Mouse (Mus musculus): Measurements from ENCODE around the gene Ngrn. TPM values are rescaled to one million over a fixed set of nuclear protein-coding genes. Genes with fewer than 3 reads are reported as not detected.

The Ngrn gene
- total RNA-seq (2018; cell fraction: chromatin; rRNA removed): 10 to 100 TPM in 12 of 26 experiments, 1 to 10 TPM in 14; 2.3 to 23.4 (median 9.6) TPM
- total RNA-seq (2018; cell fraction: cytosol; rRNA removed): 10 to 100 TPM in 21 of 26 experiments, 1 to 10 TPM in 5; 5.1 to 21.2 (median 16.8) TPM
- 10 to 100 TPM in 15 of 26 experiments, 1 to 10 TPM in 11; 3.8 to 32.0 (median 13.5) TPM for total RNA-seq (2018; cell fraction: nucleus; rRNA removed)
- polyA plus RNA-seq (2018): 10.5 to 19.3 TPM (median 14.7 TPM) in 3 replicates

- Histone ChIP-seq H3K27ac (peak within 1 kb of the TSS; percentile 46), H3K79me2 (ENCODE audit: inconsistent target) (peaks cover 29% of the 10 kb centered on the region), H3K4me3 (ENCODE audit: inconsistent target) (peak within 1 kb of the TSS; percentile 84), H3K36me3 (ENCODE audit: inconsistent target) (peaks cover 20% of the 10 kb centered on the region; the same call in 1 of the 2 replicates)
- 30% methylated on average over 39 of the region's 40 CpGs for WGBS (ENCODE audit: missing documents)
Measured at GRCm38 (mm10) chr7:80260625-80261371, at the start of gene Ngrn. TSS of gene Ngrn (plus strand) at chr7:80261215.

GRCm38 (mm10) chr7:80213604-80214003 is 47.4 kb upstream of the Ngrn start:
- 96% methylated on average over 7 of the region's 7 CpGs for WGBS (ENCODE audit: missing documents)
- Histone ChIP-seq H3K79me2 (ENCODE audit: inconsistent target) (peaks cover 30% of the 10 kb centered on the region; the same call in 1 of the 2 replicates), H3K4me3 (ENCODE audit: inconsistent target) (no peak overlapping the region), H3K27ac (no peak overlapping the region), H3K36me3 (ENCODE audit: inconsistent target) (peaks cover 24% of the 10 kb centered on the region)

GRCm38 (mm10) chr7:80214459-80214858 is 46.6 kb upstream of the Ngrn start:
- Histone ChIP-seq H3K36me3 (ENCODE audit: inconsistent target) (peaks cover 32% of the 10 kb centered on the region), H3K79me2 (ENCODE audit: inconsistent target) (peaks cover 25% of the 10 kb centered on the region; the same call in 1 of the 2 replicates), H3K27ac (no peak overlapping the region), H3K4me3 (ENCODE audit: inconsistent target) (no peak overlapping the region)
- WGBS (ENCODE audit: missing documents): 85% methylated on average over 8 of the region's 8 CpGs

GRCm38 (mm10) chr7:80215398-80215797 is 45.6 kb upstream of the Ngrn start:
- Histone ChIP-seq H3K79me2 (ENCODE audit: inconsistent target) (peaks cover 23% of the 10 kb centered on the region; the same call in 1 of the 2 replicates), H3K4me3 (ENCODE audit: inconsistent target) (no peak overlapping the region), H3K36me3 (ENCODE audit: inconsistent target) (peaks cover 42% of the 10 kb centered on the region), H3K27ac (no peak overlapping the region)
- WGBS (ENCODE audit: missing documents): 46% methylated on average over 4 of the region's 4 CpGs

- H3K4me3 ChIP-seq (ENCODE audit: inconsistent target): no peak overlapping the region
- 94% methylated on average over 5 of the region's 8 CpGs for WGBS (ENCODE audit: missing documents)
- peaks cover 11% of the 10 kb centered on the region; the same call in 1 of the 2 replicates for H3K79me2 ChIP-seq (ENCODE audit: inconsistent target)
- no peak overlapping the region for H3K27ac ChIP-seq
- peaks cover 54% of the 10 kb centered on the region for H3K36me3 ChIP-seq (ENCODE audit: inconsistent target)
Measured at GRCm38 (mm10) chr7:80216566-80216965, 44.4 kb upstream of the Ngrn start.

GRCm38 (mm10) chr7:80218666-80219065 is 42.3 kb upstream of the Ngrn start:
- peaks cover 55% of the 10 kb centered on the region for H3K36me3 ChIP-seq (ENCODE audit: inconsistent target)
- WGBS (ENCODE audit: missing documents): 94% methylated on average over 9 of the region's 9 CpGs
- no peak overlapping the region for H3K4me3 ChIP-seq (ENCODE audit: inconsistent target)

GRCm38 (mm10) chr7:80220237-80220797 is 40.7 kb upstream of the Ngrn start:
- Histone ChIP-seq H3K4me3 (ENCODE audit: inconsistent target) (no peak overlapping the region), H3K79me2 (ENCODE audit: inconsistent target) (no peaks in the 10 kb centered on the region), H3K36me3 (ENCODE audit: inconsistent target) (peaks cover 67% of the 10 kb centered on the region), H3K27ac (no peak overlapping the region)
- 96% methylated on average over 9 of the region's 9 CpGs for WGBS (ENCODE audit: missing documents)

More at GRCm38 (mm10) chr7:80218666-80219065, 42.3 kb upstream of the Ngrn start:
- Histone ChIP-seq H3K79me2 (ENCODE audit: inconsistent target) (no peaks in the 10 kb centered on the region), H3K27ac (no peak overlapping the region)

- Histone ChIP-seq H3K79me2 (ENCODE audit: inconsistent target) (no peaks in the 10 kb centered on the region), H3K4me3 (ENCODE audit: inconsistent target) (no peak overlapping the region), H3K36me3 (ENCODE audit: inconsistent target) (peaks cover 67% of the 10 kb centered on the region), H3K27ac (no peak overlapping the region)
- 93% methylated on average over 4 of the region's 4 CpGs for WGBS (ENCODE audit: missing documents)
Measured at GRCm38 (mm10) chr7:80221179-80221750, 39.8 kb upstream of the Ngrn start.

- Histone ChIP-seq H3K27ac (no peak overlapping the region), H3K36me3 (ENCODE audit: inconsistent target) (peaks cover 47% of the 10 kb centered on the region; the same call in 1 of the 2 replicates), H3K79me2 (ENCODE audit: inconsistent target) (peaks cover 9% of the 10 kb centered on the region; the same call in 1 of the 2 replicates), H3K4me3 (ENCODE audit: inconsistent target) (no peak overlapping the region)
- WGBS (ENCODE audit: missing documents): 98% methylated on average over 4 of the region's 4 CpGs
Measured at GRCm38 (mm10) chr7:80227065-80227464, 34.0 kb upstream of the Ngrn start.

- peaks cover 31% of the 10 kb centered on the region; the same call in 1 of the 2 replicates for H3K36me3 ChIP-seq (ENCODE audit: inconsistent target)
- H3K4me3 ChIP-seq (ENCODE audit: inconsistent target): no peak overlapping the region
- no peak overlapping the region for H3K27ac ChIP-seq
- peaks cover 32% of the 10 kb centered on the region for H3K79me2 ChIP-seq (ENCODE audit: inconsistent target)
- 13% methylated on average over 4 of the region's 6 CpGs for WGBS (ENCODE audit: missing documents)
Measured at GRCm38 (mm10) chr7:80230196-80230595, 30.8 kb upstream of the Ngrn start.

GRCm38 (mm10) chr7:80231971-80232488 is 29.0 kb upstream of the Ngrn start:
- peak overlapping the region; percentile 77 for H3K4me3 ChIP-seq (ENCODE audit: inconsistent target)
- under 1% methylated on average over 29 of the region's 29 CpGs for WGBS (ENCODE audit: missing documents)
- H3K79me2 ChIP-seq (ENCODE audit: inconsistent target): peaks cover 48% of the 10 kb centered on the region
- peaks cover 18% of the 10 kb centered on the region; the same call in 1 of the 2 replicates for H3K36me3 ChIP-seq (ENCODE audit: inconsistent target)
- peak overlapping the region; percentile 29 for H3K27ac ChIP-seq

GRCm38 (mm10) chr7:80232489-80233029 is 28.5 kb upstream of the Ngrn start, which contains the start of the genes Cib1 and Gdpgp1:
TSS of gene Cib1 (minus strand) at chr7:80232813.
TSS of gene Gdpgp1 (plus strand) at chr7:80232865.
- Histone ChIP-seq H3K36me3 (ENCODE audit: inconsistent target) (peaks cover 13% of the 10 kb centered on the region; the same call in 1 of the 2 replicates), H3K79me2 (ENCODE audit: inconsistent target) (peaks cover 50% of the 10 kb centered on the region)
- under 1% methylated on average over 48 of the region's 56 CpGs for WGBS (ENCODE audit: missing documents)

GRCm38 (mm10) chr7:80233799-80234198 is 27.2 kb upstream of the Ngrn start:
- Histone ChIP-seq H3K36me3 (ENCODE audit: inconsistent target) (peaks cover 8% of the 10 kb centered on the region; the same call in 1 of the 2 replicates), H3K27ac (no peak overlapping the region), H3K79me2 (ENCODE audit: inconsistent target) (peaks cover 50% of the 10 kb centered on the region), H3K4me3 (ENCODE audit: inconsistent target) (peak overlapping the region; percentile 90; the same call in 1 of the 2 replicates)
- 55% methylated on average over 9 of the region's 9 CpGs for WGBS (ENCODE audit: missing documents)

More at GRCm38 (mm10) chr7:80232489-80233029, 28.5 kb upstream of the Ngrn start, which contains the start of the genes Cib1 and Gdpgp1:
- Histone ChIP-seq H3K4me3 (ENCODE audit: inconsistent target) (peak within 1 kb of the TSS; percentile 90), H3K27ac (peak within 1 kb of the TSS; percentile 37)

- H3K27ac ChIP-seq: no peak overlapping the region
- H3K4me3 ChIP-seq (ENCODE audit: inconsistent target): no peak overlapping the region
- H3K79me2 ChIP-seq (ENCODE audit: inconsistent target): peaks cover 33% of the 10 kb centered on the region
- 96% methylated on average over 10 of the region's 10 CpGs for WGBS (ENCODE audit: missing documents)
- H3K36me3 ChIP-seq (ENCODE audit: inconsistent target): peaks cover 19% of the 10 kb centered on the region; the same call in 1 of the 2 replicates
Measured at GRCm38 (mm10) chr7:80238542-80238941, 22.5 kb upstream of the Ngrn start.

Measured in macrophage (primary cell).